Mouse (Mus musculus) megakaryocyte, embryonic 14.5 days (primary cell): ENCODE results near the gene Olfr215.
A peak's percentile ranks its signal among the peaks of the same experiment; 100 is the strongest.

ENCODE experiments used
- FLI1 ChIP-seq: IDR thresholded peaks from 2 replicates; pipeline ENCODE4 v1.6.1; 2012; ENCODE audit warnings: low read length, inconsistent platforms, mixed read lengths
- GATA1 ChIP-seq: IDR thresholded peaks from 3 replicates; pipeline ENCODE4 v1.6.1; 2012; ENCODE audit warnings: mixed read lengths, low read length, inconsistent platforms, borderline replicate concordance

- TF ChIP-seq GATA1: no peak
- TF ChIP-seq FLI1: peak; percentile 72
Measured at GRCm38 (mm10) chr6:116621318-116622023, 37.5 kb upstream of the Olfr215 start.
